Mouse (Mus musculus) urinary bladder, adult 18-20 months (tissue): ENCODE measurements at regions not wholly inside any gene's neighbourhood (a gene's known extent, or its start where the extent isn't known, plus 50 kb on each side); places are given as distances from the start of the nearest gene placed in this dataset.

Experiments used
- DNase-seq, 2 experiments: peaks; one replicate each; pipeline ENCODE4 v3.0.0; 2022; ENCODE audit warnings: low spot score in 2 of 2, mixed read lengths in 2 of 2

DNA sequence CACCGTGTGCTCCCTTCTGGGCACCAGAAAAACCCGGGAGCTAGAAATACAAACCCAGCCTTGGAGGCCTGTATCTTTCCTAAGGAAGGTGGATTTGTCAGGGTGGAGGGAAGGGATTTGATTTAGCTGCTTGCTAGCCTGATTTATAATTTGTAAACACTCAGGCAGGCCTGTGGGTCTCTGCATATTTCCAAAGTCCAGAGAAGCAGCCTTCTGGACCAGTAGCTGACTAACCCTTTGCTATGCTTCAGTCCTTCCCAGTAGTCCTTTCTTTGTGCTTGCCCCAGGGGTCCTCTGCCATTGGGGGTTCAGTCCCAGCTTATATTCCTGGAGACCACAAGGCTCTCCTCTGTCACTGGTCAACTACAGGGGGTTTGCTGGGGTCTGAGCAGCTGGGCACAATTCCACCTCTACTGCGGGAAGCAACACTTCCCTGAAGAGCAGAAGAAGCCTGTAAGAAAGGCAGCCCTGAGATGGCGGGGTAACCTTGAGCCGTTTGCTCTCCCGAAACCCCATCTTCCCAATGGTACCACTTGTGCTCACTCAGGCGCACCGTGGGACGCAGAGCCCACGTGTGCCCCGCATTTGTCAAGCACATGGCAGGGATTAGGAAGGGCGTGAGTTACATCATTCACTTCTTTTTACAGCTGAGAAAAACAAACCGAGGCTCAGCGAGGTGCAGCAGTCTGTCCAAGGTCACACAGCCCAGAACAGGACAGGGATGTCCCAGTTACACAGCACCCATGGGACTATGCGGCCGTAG, 85.7 kb downstream of the 1700001O22Rik start:
- DNase-seq = peak in 1 of 2 experiments; percentile 47

GRCm38 (mm10) chr2:30716580-30717565, 86.6 kb downstream of the 1700001O22Rik start:
- DNase-seq = peak in 1 of 2 experiments; percentile 67

DNA sequence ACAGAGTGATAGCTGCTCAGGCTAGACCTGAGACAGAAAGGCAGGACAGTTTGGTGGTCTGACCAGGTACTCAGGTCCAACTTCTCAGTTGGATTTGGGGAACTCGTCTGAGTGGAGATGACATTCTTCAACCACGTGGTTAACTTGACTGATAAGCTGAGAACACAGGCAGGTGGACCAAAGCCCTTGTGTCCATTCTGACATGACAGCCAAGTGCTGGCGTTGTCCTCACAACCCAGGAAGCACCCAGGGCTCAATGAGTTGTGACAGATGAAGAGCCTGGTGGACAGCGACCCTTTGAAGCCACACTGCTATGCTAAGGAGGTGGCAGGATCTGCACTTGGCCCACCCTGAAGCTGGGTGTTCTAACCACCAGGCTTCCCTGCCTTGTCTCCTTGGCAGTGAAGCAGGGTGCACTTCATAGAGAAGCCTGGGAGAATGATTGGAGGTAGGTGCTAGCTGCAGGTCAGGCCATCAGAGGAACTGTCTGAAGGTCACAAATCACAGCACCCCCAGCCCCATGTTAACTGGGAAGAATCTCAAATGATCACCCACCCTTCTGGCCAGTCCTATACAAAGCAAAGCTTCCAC, 87.6 kb downstream of the 1700001O22Rik start:
- no peak for DNase-seq

- peak in 1 of 2 experiments; percentile 74 for DNase-seq
These were observed 89.9 kb downstream of the 1700001O22Rik start for GRCm38 (mm10) chr2:30713535-30713934.

GRCm38 (mm10) chr2:30712841-30713401, 90.5 kb downstream of the 1700001O22Rik start:
- DNase-seq = no peak

GRCm38 (mm10) chr2:30711853-30712498, 91.5 kb downstream of the 1700001O22Rik start:
- DNase-seq = peak; percentile 86 to 97

DNA sequence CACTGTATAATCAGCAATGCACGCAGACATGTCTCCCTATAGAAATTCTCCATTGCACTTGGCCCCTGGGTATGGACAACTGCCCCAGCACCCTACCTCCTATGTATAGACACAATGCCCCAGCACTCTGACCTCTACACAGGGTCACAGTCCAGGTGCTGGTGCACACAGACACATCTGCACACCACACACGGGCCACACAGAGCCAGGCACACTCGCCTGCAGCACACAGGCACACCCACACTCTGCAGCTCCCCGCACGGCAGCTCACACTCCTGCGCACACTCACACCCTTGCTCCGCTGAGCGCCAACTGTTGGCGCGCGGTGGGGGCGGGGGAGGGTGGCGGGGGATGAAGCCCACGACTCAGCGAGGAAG, 92.0 kb downstream of the 1700001O22Rik start:
- DNase-seq = no peak

GRCm38 (mm10) chr2:30710895-30711294, 92.6 kb downstream of the 1700001O22Rik start:
- no peak for DNase-seq

- no peak for DNase-seq
These were observed 94.0 kb downstream of the 1700001O22Rik start for GRCm38 (mm10) chr2:30709386-30709884.

- no peak for DNase-seq
These were observed 94.6 kb downstream of the 1700001O22Rik start for GRCm38 (mm10) chr2:30708762-30709385.

DNA sequence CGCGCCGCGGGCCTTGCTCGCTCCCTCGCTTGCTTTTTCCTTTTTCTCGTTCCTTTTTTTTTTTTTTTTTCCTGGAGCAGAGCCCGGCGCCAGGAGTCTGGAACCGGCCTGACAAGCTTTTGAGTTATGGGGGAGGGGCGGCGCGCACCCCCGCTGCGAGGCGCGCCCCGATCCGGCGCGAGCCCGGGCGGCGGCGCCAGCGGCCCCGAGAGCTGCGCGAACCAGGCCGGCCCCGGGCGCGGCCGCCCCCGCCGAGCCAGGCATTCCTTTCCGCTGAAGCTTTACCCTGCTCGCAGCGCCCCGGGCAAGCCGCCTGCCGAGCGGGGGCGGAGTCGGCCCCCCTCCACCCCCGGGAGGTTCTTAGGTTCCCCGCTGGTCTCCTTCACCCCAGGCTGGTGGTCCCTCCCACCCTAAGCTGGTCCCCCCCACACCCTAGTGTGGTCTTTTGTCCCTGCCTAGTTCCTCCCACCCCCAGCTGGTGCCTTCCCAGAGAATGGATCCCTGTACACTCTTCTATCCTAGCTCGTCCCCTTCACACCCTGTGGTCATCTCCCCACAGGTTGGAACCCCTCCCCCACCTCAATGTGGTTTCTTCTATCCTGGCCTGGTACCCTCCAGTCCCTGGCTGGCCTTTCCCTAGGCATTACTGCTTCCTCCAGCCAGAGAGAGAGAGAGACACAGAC, 95.3 kb downstream of the 1700001O22Rik start:
- DNase-seq = peak; percentile 75 to 90

DNA sequence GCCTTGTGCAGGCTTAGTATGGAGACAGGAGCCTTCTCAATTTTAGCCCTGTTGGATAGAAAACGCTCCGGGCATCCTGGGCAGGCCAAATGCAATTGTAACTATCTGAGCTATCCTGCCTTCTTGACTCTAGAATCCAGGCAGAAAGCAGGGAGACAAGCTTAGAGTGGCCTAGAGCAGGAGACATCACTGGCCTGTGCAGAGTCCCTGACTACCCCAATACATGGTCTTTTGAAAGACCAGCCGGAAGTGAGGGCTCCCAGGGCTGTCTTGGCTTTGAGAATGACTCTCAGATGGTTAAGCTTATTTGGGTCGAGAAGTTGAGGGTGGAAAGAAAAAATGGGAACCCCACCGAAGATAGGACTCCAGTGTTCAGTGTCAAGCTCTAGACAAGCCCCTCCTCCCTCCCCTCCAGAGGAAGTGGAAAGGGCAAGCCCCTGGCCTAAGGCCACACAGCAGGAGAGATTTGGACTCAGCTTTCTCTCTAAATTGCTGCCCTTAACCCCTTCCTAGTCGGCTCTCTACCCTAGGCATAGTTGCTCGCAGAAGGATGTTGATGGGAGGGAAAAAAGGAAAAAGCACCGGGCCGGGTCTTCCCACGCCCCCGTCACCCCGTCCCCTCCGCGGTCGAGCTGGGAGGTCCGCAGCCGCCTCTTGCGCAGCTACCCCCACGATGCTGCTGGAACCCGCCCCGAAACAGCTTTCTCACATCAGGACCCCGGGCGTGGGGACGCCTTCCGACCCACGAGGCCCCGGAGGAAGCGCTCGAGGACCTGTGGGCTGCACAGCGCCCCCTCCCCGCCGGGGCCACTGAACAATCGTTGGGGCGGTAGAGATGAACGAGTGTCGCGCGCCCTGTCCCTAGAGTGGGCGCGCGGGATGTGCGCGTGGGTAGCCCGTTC, 96.1 kb downstream of the 1700001O22Rik start:
- DNase-seq = no peak

DNA sequence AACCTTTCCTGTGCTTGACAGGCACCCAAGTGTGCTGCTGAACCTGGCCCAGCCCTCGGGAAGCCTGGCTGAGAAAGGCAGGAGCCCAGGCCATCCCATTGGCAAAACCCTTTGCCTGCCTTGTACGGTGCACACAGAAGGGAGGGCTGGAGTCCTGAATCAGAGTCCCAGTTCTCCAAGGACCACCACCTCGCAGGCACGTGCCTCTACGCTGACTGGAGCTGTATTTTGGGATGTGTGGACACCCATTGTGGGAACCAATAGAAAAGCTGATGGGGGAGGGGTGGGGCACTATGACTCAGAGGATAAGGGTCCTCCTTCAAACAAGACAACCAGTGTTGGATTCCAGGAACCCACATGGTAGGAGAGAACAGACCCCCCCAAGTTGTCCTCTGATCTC, 97.4 kb downstream of the 1700001O22Rik start:
- no peak for DNase-seq

GRCm38 (mm10) chr2:30703308-30703707, 100.2 kb downstream of the 1700001O22Rik start:
- no peak for DNase-seq

DNA sequence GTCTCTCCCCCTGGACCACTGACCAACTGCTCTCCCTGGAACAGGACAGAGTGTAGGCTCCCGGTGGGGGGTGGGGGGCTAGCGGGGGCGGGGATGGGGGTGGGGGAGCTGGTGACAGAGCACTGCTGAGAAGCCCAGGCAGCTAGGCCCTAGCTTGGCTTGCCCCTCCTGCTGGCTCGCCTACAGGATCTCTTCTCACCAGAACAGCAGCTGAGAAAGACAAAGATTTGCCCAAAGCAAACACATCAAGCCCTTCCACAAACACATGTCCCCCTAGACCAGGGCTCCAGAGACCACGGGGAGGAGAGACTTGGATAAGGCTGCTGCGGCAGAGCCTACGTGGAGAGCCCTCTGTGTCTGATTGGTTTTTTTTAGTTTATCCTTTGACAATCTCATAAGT, 100.8 kb downstream of the 1700001O22Rik start:
- no peak for DNase-seq

DNA sequence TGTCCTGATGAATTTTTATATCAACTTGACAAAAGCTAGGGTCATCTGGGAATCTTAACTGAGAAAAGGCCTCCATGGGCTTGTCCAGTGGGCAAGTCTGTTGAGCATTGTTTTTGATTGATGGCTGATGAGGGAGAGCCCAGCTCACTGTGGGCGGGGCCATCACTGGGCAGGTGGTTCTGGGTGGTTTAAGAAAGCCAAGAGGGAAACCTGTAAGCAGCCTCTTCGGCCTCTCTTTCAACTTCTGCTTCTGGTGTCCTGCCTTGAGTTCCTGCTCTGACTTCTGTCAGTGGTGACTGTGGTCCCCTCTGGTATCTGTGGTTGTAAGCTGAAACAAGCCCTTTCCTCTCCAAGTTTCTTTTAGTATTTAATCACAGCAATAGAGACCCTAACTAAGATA, 102.6 kb downstream of the 1700001O22Rik start:
- DNase-seq = no peak

DNA sequence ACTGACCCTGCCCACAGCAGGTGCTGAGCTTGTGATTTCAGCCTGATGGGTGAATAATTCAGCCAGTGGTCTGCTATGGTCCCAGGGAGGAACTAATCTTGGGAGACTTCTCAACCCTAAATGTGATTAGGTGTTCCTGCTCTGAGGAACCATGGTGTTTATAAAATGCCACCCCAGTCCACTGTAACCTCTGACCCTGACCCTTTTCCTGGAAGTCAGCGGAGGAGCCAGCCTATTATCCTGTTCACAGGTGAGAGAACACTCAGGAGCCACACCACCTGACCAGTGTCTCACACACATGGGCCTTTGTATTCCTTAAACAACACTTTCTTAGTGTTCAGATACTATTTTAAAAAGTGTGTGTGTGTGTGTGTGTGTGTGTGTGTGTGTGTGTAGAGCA, 103.0 kb downstream of the 1700001O22Rik start:
- no peak for DNase-seq

DNA sequence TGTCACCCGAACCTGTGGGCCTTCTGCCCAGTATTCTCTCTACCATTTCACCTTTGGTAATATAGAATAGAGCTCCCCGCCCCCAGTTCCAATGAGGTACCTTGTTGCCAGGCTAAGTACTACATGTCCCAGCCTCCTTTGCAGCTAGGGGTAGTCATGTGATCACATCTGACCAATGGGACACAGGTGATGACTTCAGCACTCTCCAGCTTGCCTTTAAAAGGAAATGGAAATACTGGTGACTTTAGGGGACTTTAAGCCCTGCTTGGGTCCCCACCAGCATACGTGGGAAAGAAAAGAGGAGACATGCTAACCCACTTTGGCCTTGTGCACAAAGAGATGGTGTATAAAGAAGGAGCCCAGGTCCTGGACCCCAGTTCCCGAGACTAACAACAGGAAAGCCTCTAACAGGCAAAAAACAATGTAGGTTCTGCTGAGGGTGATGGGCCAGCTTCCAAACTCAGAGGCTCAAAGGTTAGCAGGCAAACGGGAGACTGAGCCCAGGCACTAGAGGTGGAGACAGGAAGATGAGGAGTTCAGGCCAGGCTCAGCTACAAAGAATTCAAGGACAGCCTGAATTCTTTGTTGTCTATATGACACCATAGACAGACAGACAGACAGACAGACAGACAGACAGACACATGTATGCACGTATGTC, 103.5 kb downstream of the 1700001O22Rik start:
- DNase-seq = peak in 1 of 2 experiments; percentile 65
